Mouse (Mus musculus) intestine, embryonic 15.5 days (tissue): ENCODE measurements around the gene Zfp445. TPM values are rescaled to one million over a fixed set of nuclear protein-coding genes. Genes with fewer than 3 reads are reported as not detected.
A peak's percentile ranks its signal among the peaks of the same experiment; 100 is the strongest.
"Not testable (repeated sequence)": the region's sequence is repeated elsewhere in the genome, so short reads cannot be mapped to it uniquely, and the experiment has no call there.

Source experiments
- ATAC-seq: fragments of 200-750 bp; cut with Nextera tagmentation; 2 replicates; pipeline ENCODE4 v1.8.0; 2017; ENCODE audit warnings: moderate TSS enrichment, moderate library complexity
- H3K27ac ChIP-seq: fragments of 300-500 bp; sonication (generic); 2 replicates; pipeline ENCODE4 v1.5.1; 2015; ENCODE audit warnings: mild to moderate bottlenecking, inconsistent platforms
- H3K27me3 ChIP-seq: fragments of 300-500 bp; sonication (generic); replicated peaks from 2 replicates; pipeline ENCODE4 v1.6.1; 2015; ENCODE audit warnings: inconsistent platforms
- H3K36me3 ChIP-seq: fragments of 300-500 bp; sonication (generic); 2 replicates; pipeline ENCODE4 v1.6.1; 2015; ENCODE audit warnings: inconsistent platforms
- H3K4me1 ChIP-seq: fragments of 300-500 bp; sonication (generic); replicated peaks from 2 replicates; pipeline ENCODE4 v1.6.1; 2015; ENCODE audit warnings: inconsistent platforms
- H3K4me2 ChIP-seq: fragments of 300-500 bp; sonication (generic); replicated peaks from 2 replicates; pipeline ENCODE4 v1.6.1; 2015; ENCODE audit warnings: mild to moderate bottlenecking, inconsistent platforms
- H3K4me3 ChIP-seq: fragments of 300-500 bp; sonication (generic); replicated peaks from 2 replicates; pipeline ENCODE4 v1.5.1; 2015; ENCODE audit warnings: inconsistent platforms
- H3K9ac ChIP-seq: fragments of 300-500 bp; sonication (generic); 2 replicates; pipeline ENCODE4 v1.6.1; 2015; ENCODE audit warnings: inconsistent platforms
- H3K9me3 ChIP-seq: fragments of 300-500 bp; sonication (generic); 2 replicates; pipeline ENCODE4 v1.6.1; 2016; ENCODE audit warnings: inconsistent platforms
- WGBS: fragments of 180-500 bp; shearing (Covaris S2); methylation state at CpG from one replicate; pipeline ENCODE4 v1.1.7; 2015; 5-methylcytosine and 5-hydroxymethylcytosine counted together
- polyA plus RNA-seq: library from polyadenylated mRNA; unstranded; fragments of >200 nt; fragmentation: Nextera tagmentation; extraction: Ambion mirVana; gene quantifications from 2 replicates; pipeline ENCODE4 v1.2.1, GENCODE M21; 2015

The Zfp445 gene
- polyA plus RNA-seq, 1 experiment from 2014 or later, result 48.3 TPM

GRCm38 (mm10) chr9:122856716-122857115, 9.1 kb downstream of the Zfp445 start:
- Histone ChIP-seq H3K4me1 (no peaks in the 10 kb centered on the region), H3K9ac (no peak overlapping the region), H3K27ac (no peak overlapping the region), H3K4me2 (no peak overlapping the region), H3K36me3 (peaks cover 88% of the 10 kb centered on the region), H3K9me3 (peaks cover 17% of the 10 kb centered on the region; the same call in 1 of the 2 replicates), H3K27me3 (no peaks in the 10 kb centered on the region), H3K4me3 (no peak overlapping the region)
- over 99% methylated on average over 3 of the region's 3 CpGs for WGBS
- ATAC-seq, result no peak

GRCm38 (mm10) chr9:122855617-122856016, 10.2 kb downstream of the Zfp445 start:
- H3K4me3 ChIP-seq, result no peak overlapping the region
- peaks cover 86% of the 10 kb centered on the region for H3K36me3 ChIP-seq
- H3K4me1 ChIP-seq, result no peaks in the 10 kb centered on the region
- no peak overlapping the region for H3K4me2 ChIP-seq
- H3K9me3 ChIP-seq, result peaks cover 9% of the 10 kb centered on the region; the same call in 1 of the 2 replicates
- no peak overlapping the region for H3K27ac ChIP-seq
- H3K27me3 ChIP-seq, result no peaks in the 10 kb centered on the region
- 96% methylated on average over 4 of the region's 4 CpGs for WGBS
- no peak overlapping the region for H3K9ac ChIP-seq
- ATAC-seq, result no peak

GRCm38 (mm10) chr9:122855141-122855540, 10.7 kb downstream of the Zfp445 start:
- H3K4me1 ChIP-seq, H3K4me2 ChIP-seq, H3K4me3 ChIP-seq, H3K27me3 ChIP-seq, H3K9ac ChIP-seq, H3K27ac ChIP-seq, ATAC-seq, H3K9me3 ChIP-seq: not testable (repeated sequence)
- 78% methylated on average over 3 of the region's 7 CpGs for WGBS
- peaks cover 86% of the 10 kb centered on the region for H3K36me3 ChIP-seq

- H3K27ac ChIP-seq, result no peak overlapping the region
- H3K4me3 ChIP-seq, result no peak overlapping the region
- WGBS, result 90% methylated on average over 7 of the region's 7 CpGs
- H3K4me2 ChIP-seq, result no peak overlapping the region
- H3K9ac ChIP-seq, result no peak overlapping the region
- H3K4me1 ChIP-seq, result no peaks in the 10 kb centered on the region
- H3K36me3 ChIP-seq, result peaks cover 86% of the 10 kb centered on the region
- peaks cover 1% of the 10 kb centered on the region; the same call in 1 of the 2 replicates for H3K9me3 ChIP-seq
- no peak for ATAC-seq
- no peaks in the 10 kb centered on the region for H3K27me3 ChIP-seq
These were observed 11.3 kb downstream of the Zfp445 start for GRCm38 (mm10) chr9:122854526-122854925.

GRCm38 (mm10) chr9:122847811-122848311, 17.9 kb downstream of the Zfp445 start:
- H3K9ac ChIP-seq, H3K27ac ChIP-seq, H3K4me2 ChIP-seq, H3K9me3 ChIP-seq, H3K4me3 ChIP-seq, H3K4me1 ChIP-seq, ATAC-seq, H3K27me3 ChIP-seq: not testable (repeated sequence)
- H3K36me3 ChIP-seq, result peaks cover 39% of the 10 kb centered on the region
- WGBS, result 82% methylated on average over 7 of the region's 8 CpGs

GRCm38 (mm10) chr9:122846156-122846555, 19.6 kb downstream of the Zfp445 start:
- Histone ChIP-seq H3K9me3 (no peaks in the 10 kb centered on the region), H3K9ac (no peak overlapping the region), H3K27me3 (no peaks in the 10 kb centered on the region), H3K36me3 (peaks cover 22% of the 10 kb centered on the region; the same call in 1 of the 2 replicates), H3K4me1 (no peaks in the 10 kb centered on the region), H3K4me2 (no peak overlapping the region), H3K27ac (no peak overlapping the region), H3K4me3 (no peak overlapping the region)
- ATAC-seq, result no peak

- Histone ChIP-seq H3K27me3 (no peaks in the 10 kb centered on the region), H3K9me3 (no peaks in the 10 kb centered on the region), H3K4me3 (no peak overlapping the region), H3K4me2 (no peak overlapping the region), H3K4me1 (no peaks in the 10 kb centered on the region), H3K9ac (no peak overlapping the region), H3K27ac (no peak overlapping the region), H3K36me3 (peaks cover 19% of the 10 kb centered on the region; the same call in 1 of the 2 replicates)
- WGBS, result 78% methylated on average over 3 of the region's 3 CpGs
- ATAC-seq, result no peak
These were observed 20.2 kb downstream of the Zfp445 start for GRCm38 (mm10) chr9:122845621-122846020.

GRCm38 (mm10) chr9:122843760-122844159, 22.0 kb downstream of the Zfp445 start, which contains the start of gene Gm35549:
TSS of gene Gm35549 (minus strand) at chr9:122844035.
- no peak for ATAC-seq
- 78% methylated on average over 3 of the region's 3 CpGs for WGBS

GRCm38 (mm10) chr9:122837680-122838079, 28.1 kb downstream of the Zfp445 start:
- no peak overlapping the region for H3K27ac ChIP-seq
- ATAC-seq, result peak; percentile 77

More at GRCm38 (mm10) chr9:122843760-122844159, 22.0 kb downstream of the Zfp445 start, which contains the start of gene Gm35549:
- no peak within 1 kb of the TSS for H3K27ac ChIP-seq
- H3K4me2 ChIP-seq, result no peak within 1 kb of the TSS
- H3K9ac ChIP-seq, result no peak within 1 kb of the TSS
- no peak within 1 kb of the TSS for H3K4me3 ChIP-seq
- no peaks in the 10 kb centered on the region for H3K9me3 ChIP-seq
- H3K36me3 ChIP-seq, result 0 out of 2 replicates have a peak, but pooled peaks cover 3% of the 10 kb centered on the region
- no peaks in the 10 kb centered on the region for H3K27me3 ChIP-seq
- no peaks in the 10 kb centered on the region for H3K4me1 ChIP-seq

GRCm38 (mm10) chr9:122837216-122837615, 28.6 kb downstream of the Zfp445 start:
- 76% methylated on average over 4 of the region's 4 CpGs for WGBS
- no peak overlapping the region for H3K4me2 ChIP-seq
- H3K9ac ChIP-seq, result no peak overlapping the region
- no peaks in the 10 kb centered on the region for H3K9me3 ChIP-seq
- H3K36me3 ChIP-seq, result no peaks in the 10 kb centered on the region
- no peak overlapping the region for H3K4me3 ChIP-seq
- no peaks in the 10 kb centered on the region for H3K27me3 ChIP-seq
- peak; percentile 53; the same call in 1 of the 2 replicates for ATAC-seq
- peaks cover 11% of the 10 kb centered on the region for H3K4me1 ChIP-seq
- peak overlapping the region; percentile 22; the same call in 1 of the 2 replicates for H3K27ac ChIP-seq

More at GRCm38 (mm10) chr9:122837680-122838079, 28.1 kb downstream of the Zfp445 start:
- H3K4me3 ChIP-seq, result no peak overlapping the region
- peaks cover 11% of the 10 kb centered on the region for H3K4me1 ChIP-seq
- H3K9me3 ChIP-seq, result no peaks in the 10 kb centered on the region
- 0 out of 2 replicates have a peak overlapping the region, but pooled peaks have one; percentile 9 for H3K4me2 ChIP-seq
- 26% methylated on average over 16 of the region's 16 CpGs for WGBS
- no peaks in the 10 kb centered on the region for H3K36me3 ChIP-seq
- H3K9ac ChIP-seq, result no peak overlapping the region
- no peaks in the 10 kb centered on the region for H3K27me3 ChIP-seq

- Histone ChIP-seq H3K4me3 (no peak overlapping the region), H3K9ac (no peak overlapping the region), H3K4me1 (peaks cover 11% of the 10 kb centered on the region), H3K4me2 (no peak overlapping the region), H3K27ac (peak overlapping the region; percentile 22; the same call in 1 of the 2 replicates), H3K36me3 (no peaks in the 10 kb centered on the region), H3K27me3 (no peaks in the 10 kb centered on the region), H3K9me3 (no peaks in the 10 kb centered on the region)
- 51% methylated on average over 6 of the region's 6 CpGs for WGBS
- ATAC-seq, result peak; percentile 86
These were observed 29.0 kb downstream of the Zfp445 start for GRCm38 (mm10) chr9:122836790-122837189.

GRCm38 (mm10) chr9:122836126-122836525, 29.7 kb downstream of the Zfp445 start:
- no peaks in the 10 kb centered on the region for H3K9me3 ChIP-seq
- H3K4me3 ChIP-seq, result no peak overlapping the region
- H3K9ac ChIP-seq, result no peak overlapping the region
- H3K27me3 ChIP-seq, result no peaks in the 10 kb centered on the region
- 72% methylated on average over 9 of the region's 9 CpGs for WGBS
- no peak overlapping the region for H3K4me2 ChIP-seq
- no peaks in the 10 kb centered on the region for H3K36me3 ChIP-seq
- peaks cover 11% of the 10 kb centered on the region for H3K4me1 ChIP-seq
- H3K27ac ChIP-seq, result no peak overlapping the region
- no peak for ATAC-seq

- 60% methylated on average over 4 of the region's 4 CpGs for WGBS
- no peaks in the 10 kb centered on the region for H3K27me3 ChIP-seq
- ATAC-seq, result no peak
- H3K4me2 ChIP-seq, result no peak overlapping the region
- no peak overlapping the region for H3K27ac ChIP-seq
- H3K4me3 ChIP-seq, result no peak overlapping the region
- H3K4me1 ChIP-seq, result no peaks in the 10 kb centered on the region
- H3K9me3 ChIP-seq, result no peaks in the 10 kb centered on the region
- H3K9ac ChIP-seq, result no peak overlapping the region
- H3K36me3 ChIP-seq, result no peaks in the 10 kb centered on the region
These were observed 35.9 kb downstream of the Zfp445 start for GRCm38 (mm10) chr9:122829826-122830380.
